Mouse (Mus musculus): ENCODE results near the gene Lyg1.
"Not testable (repeated sequence)": the region's sequence is repeated elsewhere in the genome, so short reads cannot be mapped to it uniquely, and the experiment has no call there.

Lyg1 gene

GRCm38 (mm10) chr1:37957659-37958058 is at the start of gene Lyg1:
Lyg1 (minus strand) TSS chr1:37957759.
- no peak for DNase-seq (ENCODE audit: low read depth, low spot score)
- H3K36me3 ChIP-seq (ENCODE audit: control insufficient read depth, insufficient read depth, low read length, poor library complexity, severe bottlenecking): no peaks in the 10 kb centered on the region
- H3K27me3 ChIP-seq (ENCODE audit: control insufficient read depth, insufficient read depth, low read length, poor library complexity, severe bottlenecking): no peaks in the 10 kb centered on the region

GRCm38 (mm10) chr1:38006741-38007140 is 49.2 kb upstream of the Lyg1 start:
- no peak for DNase-seq (ENCODE audit: low read depth, low spot score)
- H3K36me3 ChIP-seq (ENCODE audit: control insufficient read depth, insufficient read depth, low read length, poor library complexity, severe bottlenecking): no peaks in the 10 kb centered on the region; the same call in 1 of the 2 replicates
- no peaks in the 10 kb centered on the region for H3K27me3 ChIP-seq (ENCODE audit: control insufficient read depth, insufficient read depth, low read length, poor library complexity, severe bottlenecking)

GRCm38 (mm10) chr1:38003046-38003445 is 45.5 kb upstream of the Lyg1 start:
- H3K36me3 ChIP-seq (ENCODE audit: control insufficient read depth, insufficient read depth, low read length, poor library complexity, severe bottlenecking): no peaks in the 10 kb centered on the region; the same call in 1 of the 2 replicates
- H3K27me3 ChIP-seq (ENCODE audit: control insufficient read depth, insufficient read depth, low read length, poor library complexity, severe bottlenecking): no peaks in the 10 kb centered on the region
- DNase-seq (ENCODE audit: low read depth, low spot score): no peak

- H3K27me3 ChIP-seq (ENCODE audit: control insufficient read depth, insufficient read depth, low read length, poor library complexity, severe bottlenecking): no peaks in the 10 kb centered on the region
- no peak for DNase-seq (ENCODE audit: low read depth, low spot score)
- no peaks in the 10 kb centered on the region; the same call in 1 of the 2 replicates for H3K36me3 ChIP-seq (ENCODE audit: control insufficient read depth, insufficient read depth, low read length, poor library complexity, severe bottlenecking)
Measured at GRCm38 (mm10) chr1:38001956-38002355, 44.4 kb upstream of the Lyg1 start.

GRCm38 (mm10) chr1:38000844-38001243 is 43.3 kb upstream of the Lyg1 start:
- H3K36me3 ChIP-seq (ENCODE audit: control insufficient read depth, insufficient read depth, low read length, poor library complexity, severe bottlenecking): no peaks in the 10 kb centered on the region
- no peak for DNase-seq (ENCODE audit: low read depth, low spot score)
- H3K27me3 ChIP-seq (ENCODE audit: control insufficient read depth, insufficient read depth, low read length, poor library complexity, severe bottlenecking): no peaks in the 10 kb centered on the region

GRCm38 (mm10) chr1:37999552-37999951 is 42.0 kb upstream of the Lyg1 start:
- Histone ChIP-seq H3K36me3 (ENCODE audit: control insufficient read depth, insufficient read depth, low read length, poor library complexity, severe bottlenecking) (peaks cover 9% of the 10 kb centered on the region; the same call in 1 of the 2 replicates), H3K27me3 (ENCODE audit: control insufficient read depth, insufficient read depth, low read length, poor library complexity, severe bottlenecking) (no peaks in the 10 kb centered on the region)
- no peak for DNase-seq (ENCODE audit: low read depth, low spot score)

- peak; percentile 20 for DNase-seq (ENCODE audit: low read depth, low spot score)
- peaks cover 11% of the 10 kb centered on the region; the same call in 1 of the 2 replicates for H3K36me3 ChIP-seq (ENCODE audit: control insufficient read depth, insufficient read depth, low read length, poor library complexity, severe bottlenecking)
- H3K27me3 ChIP-seq (ENCODE audit: control insufficient read depth, insufficient read depth, low read length, poor library complexity, severe bottlenecking): no peaks in the 10 kb centered on the region
Measured at GRCm38 (mm10) chr1:37998371-37999199, 41.0 kb upstream of the Lyg1 start.

- Histone ChIP-seq H3K36me3 (ENCODE audit: control insufficient read depth, insufficient read depth, low read length, poor library complexity, severe bottlenecking) (peaks cover 12% of the 10 kb centered on the region; the same call in 1 of the 2 replicates), H3K27me3 (ENCODE audit: control insufficient read depth, insufficient read depth, low read length, poor library complexity, severe bottlenecking) (no peaks in the 10 kb centered on the region)
- peak; percentile 96 for DNase-seq (ENCODE audit: low read depth, low spot score)
Measured at GRCm38 (mm10) chr1:37997867-37998266, 40.3 kb upstream of the Lyg1 start, which contains the start of the genes Txndc9 and Eif5b. Txndc9 (minus strand) TSS chr1:37997893. Eif5b (plus strand) TSS chr1:37998010.

GRCm38 (mm10) chr1:37996877-37997484 is 39.4 kb upstream of the Lyg1 start:
- DNase-seq (ENCODE audit: low read depth, low spot score): peak; percentile 99
- no peaks in the 10 kb centered on the region for H3K27me3 ChIP-seq (ENCODE audit: control insufficient read depth, insufficient read depth, low read length, poor library complexity, severe bottlenecking)
- H3K36me3 ChIP-seq (ENCODE audit: control insufficient read depth, insufficient read depth, low read length, poor library complexity, severe bottlenecking): peaks cover 12% of the 10 kb centered on the region; the same call in 1 of the 2 replicates

- no peak for DNase-seq (ENCODE audit: low read depth, low spot score)
- Histone ChIP-seq H3K36me3 (ENCODE audit: control insufficient read depth, insufficient read depth, low read length, poor library complexity, severe bottlenecking) (peaks cover 13% of the 10 kb centered on the region; the same call in 1 of the 2 replicates), H3K27me3 (ENCODE audit: control insufficient read depth, insufficient read depth, low read length, poor library complexity, severe bottlenecking) (no peaks in the 10 kb centered on the region)
Measured at GRCm38 (mm10) chr1:37996226-37996625, 38.7 kb upstream of the Lyg1 start.

- Histone ChIP-seq H3K36me3 (ENCODE audit: control insufficient read depth, insufficient read depth, low read length, poor library complexity, severe bottlenecking) (peaks cover 16% of the 10 kb centered on the region), H3K27me3 (ENCODE audit: control insufficient read depth, insufficient read depth, low read length, poor library complexity, severe bottlenecking) (no peaks in the 10 kb centered on the region)
- DNase-seq (ENCODE audit: low read depth, low spot score): no peak
Measured at GRCm38 (mm10) chr1:37987856-37988255, 30.3 kb upstream of the Lyg1 start.

GRCm38 (mm10) chr1:37985764-37986323 is 28.3 kb upstream of the Lyg1 start:
- no peaks in the 10 kb centered on the region for H3K27me3 ChIP-seq (ENCODE audit: control insufficient read depth, insufficient read depth, low read length, poor library complexity, severe bottlenecking)
- DNase-seq (ENCODE audit: low read depth, low spot score): peak; percentile 17
- H3K36me3 ChIP-seq (ENCODE audit: control insufficient read depth, insufficient read depth, low read length, poor library complexity, severe bottlenecking): peaks cover 11% of the 10 kb centered on the region

- Histone ChIP-seq H3K36me3 (ENCODE audit: control insufficient read depth, insufficient read depth, low read length, poor library complexity, severe bottlenecking) (peaks cover 5% of the 10 kb centered on the region), H3K27me3 (ENCODE audit: control insufficient read depth, insufficient read depth, low read length, poor library complexity, severe bottlenecking) (no peaks in the 10 kb centered on the region)
- no peak for DNase-seq (ENCODE audit: low read depth, low spot score)
Measured at GRCm38 (mm10) chr1:37984326-37984725, 26.8 kb upstream of the Lyg1 start.

GRCm38 (mm10) chr1:37977303-37977702 is 19.7 kb upstream of the Lyg1 start:
- Histone ChIP-seq H3K27me3 (ENCODE audit: control insufficient read depth, insufficient read depth, low read length, poor library complexity, severe bottlenecking) (no peaks in the 10 kb centered on the region), H3K36me3 (ENCODE audit: control insufficient read depth, insufficient read depth, low read length, poor library complexity, severe bottlenecking) (no peaks in the 10 kb centered on the region)
- no peak for DNase-seq (ENCODE audit: low read depth, low spot score)

- not testable (repeated sequence) for DNase-seq (ENCODE audit: low read depth, low spot score)
Measured at GRCm38 (mm10) chr1:37976666-37977065, 19.1 kb upstream of the Lyg1 start.

More at GRCm38 (mm10) chr1:37976666-37977065, 19.1 kb upstream of the Lyg1 start:
- H3K36me3 ChIP-seq (ENCODE audit: control insufficient read depth, insufficient read depth, low read length, poor library complexity, severe bottlenecking); H3K27me3 ChIP-seq (ENCODE audit: control insufficient read depth, insufficient read depth, low read length, poor library complexity, severe bottlenecking): not testable (repeated sequence)

Measured in splenic B cell, adult 2 months (primary cell).